Mouse (Mus musculus) left cerebral cortex, adult 18-20 months (tissue): ENCODE measurements around the gene Slc25a15. TPM values are rescaled to one million over a fixed set of nuclear protein-coding genes. Genes with fewer than 3 reads are reported as not detected.

Experiments
- DNase-seq, 2 experiments: peaks; one replicate each; pipeline ENCODE4 v3.0.0; 2021 to 2022; ENCODE audit warnings: low spot score in 2 of 2, mixed read lengths in 1 of 2
- total RNA-seq, 2 experiments: library from RNA; stranded (reverse); gene quantifications; 2 replicates each; pipeline ENCODE4 v1.2.3; 2021

The Slc25a15 gene
- total RNA-seq, 2 experiments from 2014 or later = 11.1 to 12.6 TPM

DNA sequence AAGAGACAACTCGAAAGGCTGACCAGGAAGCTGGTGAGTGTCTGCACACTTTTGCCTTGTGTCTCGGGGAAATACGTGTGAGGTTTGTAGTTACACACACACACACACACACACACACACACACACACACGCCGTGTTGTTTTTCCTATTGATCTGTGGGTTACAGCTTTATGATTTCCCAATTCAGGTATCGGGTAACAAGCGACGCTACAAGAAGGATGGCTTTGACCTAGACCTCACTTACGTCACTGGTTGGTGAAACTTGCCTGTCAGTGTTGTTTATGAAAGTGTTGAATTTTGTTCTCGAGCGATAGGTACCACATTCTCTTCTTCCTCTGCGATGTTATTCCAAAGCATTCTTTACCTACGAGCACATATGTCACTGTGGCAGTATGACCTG, 63.0 kb downstream of the Slc25a15 start:
- DNase-seq = no peak

Other genes starting within 250 kb of the Slc25a15 start
- gene Nek3, start 232.2 kb downstream of the Slc25a15 start, total RNA-seq = 1 to 10 TPM; 1.8 to 1.9 TPM
- gene Ckap2, start 212.8 kb downstream of the Slc25a15 start, total RNA-seq = under 1 TPM; 0.14 to 0.42 TPM
- gene Vps36, start 205.8 kb downstream of the Slc25a15 start, total RNA-seq = 10 to 100 TPM; 20.4 to 24.1 TPM
- 1 to 10 TPM; 3.2 to 3.6 TPM for gene Thsd1, start 171.3 kb downstream of the Slc25a15 start, total RNA-seq
- gene Tpte, start 115.2 kb downstream of the Slc25a15 start, total RNA-seq = not detected
- gene Mrps31, start 12.8 kb upstream of the Slc25a15 start, total RNA-seq = 10 to 100 TPM; 25.3 to 25.6 TPM